Mouse (Mus musculus): Measurements from ENCODE around the gene Hist1h2ad. TPM values are rescaled to one million over a fixed set of nuclear protein-coding genes. Genes with fewer than 3 reads are reported as not detected.
"Not testable (repeated sequence)": the region's sequence is repeated elsewhere in the genome, so short reads cannot be mapped to it uniquely, and the experiment has no call there.

The Hist1h2ad gene
- polyA plus RNA-seq, 1 experiment from 2014 or later, result 4.6 TPM

DNA sequence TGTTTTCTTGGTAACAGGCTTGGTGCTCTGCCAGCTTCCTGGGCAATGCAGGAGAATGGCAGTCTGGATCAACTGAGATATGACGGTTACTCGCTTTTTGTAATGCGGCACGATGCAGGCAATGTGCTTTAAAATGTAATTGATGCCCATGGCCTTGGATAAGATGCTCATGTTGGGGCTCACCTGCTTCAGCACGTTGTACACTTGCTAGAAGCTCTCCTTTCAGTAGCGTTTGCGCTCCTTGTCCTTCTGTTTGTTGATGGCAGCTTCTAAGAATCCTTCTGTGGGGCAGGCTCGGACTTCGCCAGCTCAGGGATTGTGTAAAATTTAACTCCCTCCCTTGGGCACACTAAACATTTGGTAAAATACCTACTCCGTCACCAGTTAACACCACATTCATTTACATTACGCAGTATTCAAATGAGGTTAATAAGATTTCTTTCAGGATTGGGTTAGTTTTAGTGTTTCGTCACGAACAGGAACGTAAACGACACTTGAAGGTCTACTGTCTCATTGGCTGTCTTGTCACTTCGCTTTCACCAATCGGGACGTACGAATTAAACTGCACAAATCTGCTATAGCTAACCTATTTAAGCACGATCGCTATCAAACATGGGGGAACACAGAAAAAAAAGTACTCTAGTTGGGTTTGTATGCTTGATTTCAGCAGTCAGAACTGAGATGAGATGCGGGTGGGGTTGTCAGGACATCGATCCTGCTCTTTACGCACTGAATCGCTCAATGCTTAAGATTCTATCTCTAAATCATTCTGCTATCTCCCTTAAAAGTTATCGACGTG is 46.8 kb downstream of the Hist1h2ad start, which contains the start of gene Hist1h2be:
Hist1h2be (minus strand) TSS at position 392 of the 799 bp plus-strand sequence.
- under 1% methylated on average over 27 of the region's 27 CpGs for WGBS
- peak within 1 kb of the TSS; percentile 100 for H3K27ac ChIP-seq
- peak; percentile 87 for ATAC-seq (ENCODE audit: borderline replicate concordance, extremely low read depth, low FRiP score, low TSS enrichment)
- H3K36me3 ChIP-seq, result no peaks in the 10 kb centered on the region
- peak within 1 kb of the TSS; percentile 73 for H3K4me3 ChIP-seq
- H3K4me2 ChIP-seq, result peak within 1 kb of the TSS; percentile 89
- no peaks in the 10 kb centered on the region for H3K27me3 ChIP-seq
- no peaks in the 10 kb centered on the region for H3K9me3 ChIP-seq
- peaks cover 13% of the 10 kb centered on the region; the same call in 1 of the 2 replicates for H3K4me1 ChIP-seq
- peak within 1 kb of the TSS; percentile 99 for H3K9ac ChIP-seq

DNA sequence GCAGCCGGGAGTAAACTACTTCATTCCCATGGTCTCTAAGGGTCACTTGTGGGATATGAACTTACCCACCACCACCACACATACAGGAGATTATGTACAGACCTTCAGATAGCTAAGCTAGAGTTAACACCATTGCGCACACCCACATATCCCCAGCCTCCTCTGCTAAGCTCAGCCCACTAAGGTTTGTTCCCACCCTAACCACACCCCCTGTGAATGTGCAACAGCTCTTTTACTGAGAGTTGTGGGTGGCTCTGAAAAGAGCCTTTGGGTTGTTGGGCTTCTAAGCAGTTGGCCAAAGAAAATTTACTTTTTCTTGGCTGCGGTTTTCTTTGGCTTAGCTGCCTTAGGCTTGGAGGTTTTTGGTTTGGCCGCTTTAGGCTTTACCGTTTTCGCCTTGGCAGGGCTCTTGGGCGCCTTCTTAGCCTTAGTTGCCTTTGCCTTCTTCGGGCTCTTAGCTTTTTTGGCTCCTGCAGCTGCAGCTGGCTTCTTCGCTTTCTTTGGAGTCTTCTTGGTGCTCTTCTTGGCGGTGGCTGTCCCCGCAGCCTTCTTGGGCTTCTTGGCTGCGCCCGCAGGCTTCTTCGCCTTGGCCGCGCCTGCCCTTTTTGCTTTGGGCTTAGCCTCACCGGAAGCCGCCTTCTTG is 47.5 kb downstream of the Hist1h2ad start:
- under 1% methylated on average over 18 of the region's 18 CpGs for WGBS

DNA sequence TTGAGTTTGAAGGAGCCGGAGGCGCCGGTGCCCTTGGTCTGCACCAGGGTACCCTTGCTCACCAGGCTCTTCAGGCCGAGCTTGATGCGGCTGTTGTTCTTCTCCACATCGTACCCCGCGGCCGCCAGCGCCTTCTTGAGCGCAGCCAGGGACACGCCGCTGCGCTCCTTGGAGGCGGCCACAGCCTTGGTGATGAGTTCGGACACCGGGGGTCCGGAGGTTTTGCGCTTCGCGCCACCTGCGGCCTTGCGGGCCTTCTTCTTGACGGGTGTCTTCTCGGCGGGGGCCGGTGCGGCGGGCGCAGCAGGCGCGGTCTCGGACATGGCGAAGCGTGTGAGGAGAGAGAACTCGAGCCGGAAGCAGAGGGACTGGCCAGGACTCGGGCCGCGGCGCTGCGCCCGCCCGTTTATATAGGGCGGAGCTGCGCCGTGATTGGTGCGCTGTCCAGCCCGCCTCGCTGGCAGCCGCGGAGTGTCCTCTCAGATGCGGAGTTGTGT is 48.0 kb downstream of the Hist1h2ad start, which contains the start of gene Hist1h1e:
Hist1h1e (minus strand) TSS at position 384 of the 497 bp plus-strand sequence.
- Histone ChIP-seq H3K4me1 (peaks cover 13% of the 10 kb centered on the region; the same call in 1 of the 2 replicates), H3K4me3 (peak within 1 kb of the TSS; percentile 73), H3K9ac (peak within 1 kb of the TSS; percentile 99), H3K27ac (peak within 1 kb of the TSS; percentile 100), H3K4me2 (peak within 1 kb of the TSS; percentile 89)
- not testable (repeated sequence) for H3K27me3 ChIP-seq, H3K9me3 ChIP-seq, H3K36me3 ChIP-seq
- ATAC-seq (ENCODE audit: borderline replicate concordance, extremely low read depth, low FRiP score, low TSS enrichment), result peak; percentile 89
- WGBS, result under 1% methylated on average over 53 of the region's 53 CpGs

More for the DNA sequence above, 47.5 kb downstream of the Hist1h2ad start:
- Histone ChIP-seq H3K27me3 (no peaks in the 10 kb centered on the region), H3K27ac (peak overlapping the region; percentile 100), H3K4me3 (peak overlapping the region; percentile 73), H3K36me3 (no peaks in the 10 kb centered on the region), H3K9ac (peak overlapping the region; percentile 99), H3K4me2 (peak overlapping the region; percentile 89), H3K4me1 (peaks cover 13% of the 10 kb centered on the region; the same call in 1 of the 2 replicates), H3K9me3 (no peaks in the 10 kb centered on the region)
- peak; percentile 86 for ATAC-seq (ENCODE audit: borderline replicate concordance, extremely low read depth, low FRiP score, low TSS enrichment)

DNA sequence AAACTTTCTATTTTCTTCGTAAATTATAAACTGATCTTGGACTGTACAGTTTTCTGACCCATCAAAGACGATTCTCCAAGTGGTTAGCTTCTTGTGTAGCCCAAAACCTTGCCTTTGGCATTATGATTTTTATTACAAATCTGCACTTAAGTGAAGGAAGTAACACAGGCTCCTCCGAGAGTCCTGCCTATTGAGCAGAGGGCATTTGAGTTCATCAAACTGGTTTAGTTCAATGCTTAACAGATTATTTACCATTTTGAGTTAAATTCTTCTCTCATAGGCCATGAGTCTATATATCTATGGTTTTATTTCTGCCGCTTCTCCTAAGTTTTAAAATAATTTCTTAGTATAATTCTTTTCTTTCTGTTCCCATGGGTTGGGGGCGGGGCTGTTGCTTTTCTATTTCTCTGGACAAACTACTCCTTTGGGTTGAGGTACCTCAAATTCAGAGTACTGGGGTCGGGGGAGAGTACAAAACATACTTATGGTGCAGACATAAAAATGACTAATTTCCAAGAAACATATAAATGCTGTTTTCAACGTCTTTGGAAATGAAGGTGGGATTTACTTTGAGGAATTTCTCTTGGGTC is 48.8 kb downstream of the Hist1h2ad start:
- H3K27me3 ChIP-seq, result no peaks in the 10 kb centered on the region
- peaks cover 13% of the 10 kb centered on the region; the same call in 1 of the 2 replicates for H3K4me1 ChIP-seq
- peak overlapping the region; percentile 73 for H3K4me3 ChIP-seq
- peak overlapping the region; percentile 89 for H3K4me2 ChIP-seq
- ATAC-seq (ENCODE audit: borderline replicate concordance, extremely low read depth, low FRiP score, low TSS enrichment), result no peak
- no peaks in the 10 kb centered on the region for H3K36me3 ChIP-seq
- H3K9me3 ChIP-seq, result no peaks in the 10 kb centered on the region
- peak overlapping the region; percentile 100 for H3K27ac ChIP-seq
- WGBS, result 23% methylated on average over 7 of the region's 7 CpGs
- no peak overlapping the region for H3K9ac ChIP-seq

Small RNA genes lying within 50 kb of the gene (microRNA-seq; reads per million reads assigned to microRNA genes)
- gene Gm44297 (not detected), gene Gm44359 (not detected), gene Gm44394 (not detected)

Other genes starting within 250 kb of the Hist1h2ad start
- gene Zfp322a, start 205.2 kb upstream of the Hist1h2ad start, polyA plus RNA-seq (2015; fragmentation: Nextera tagmentation; extraction: Ambion mirVana), result 51.9 and 53.3 TPM in 2 replicates
- gene Abt1, start 150.5 kb upstream of the Hist1h2ad start, polyA plus RNA-seq (2015; fragmentation: Nextera tagmentation; extraction: Ambion mirVana), result 13.6 and 14.2 TPM in 2 replicates
- 0.14 and 0.26 TPM in 2 replicates for gene Btn1a1, start 108.5 kb upstream of the Hist1h2ad start, polyA plus RNA-seq (2015; fragmentation: Nextera tagmentation; extraction: Ambion mirVana)
- gene Btn2a2, start 85.5 kb upstream of the Hist1h2ad start, polyA plus RNA-seq (2015; fragmentation: Nextera tagmentation; extraction: Ambion mirVana), result 0.16 and 0.21 TPM in 2 replicates
- 6.9 and 8.1 TPM in 2 replicates for gene Hist1h4h, start 43.3 kb upstream of the Hist1h2ad start, polyA plus RNA-seq (2015; fragmentation: Nextera tagmentation; extraction: Ambion mirVana)
- gene Hist1h2af, start 40.5 kb upstream of the Hist1h2ad start, polyA plus RNA-seq (2015; fragmentation: Nextera tagmentation; extraction: Ambion mirVana), result 6.2 and 8.4 TPM in 2 replicates
- gene Hist1h3g, start 39.0 kb upstream of the Hist1h2ad start, polyA plus RNA-seq (2015; fragmentation: Nextera tagmentation; extraction: Ambion mirVana), result 9.5 and 10.8 TPM in 2 replicates
- 1.4 TPM in 2 replicates for gene Hist1h2bh, start 31.0 kb upstream of the Hist1h2ad start, polyA plus RNA-seq (2015; fragmentation: Nextera tagmentation; extraction: Ambion mirVana)
- 0.75 and 1.5 TPM in 2 replicates for gene Hist1h3f, start 30.3 kb upstream of the Hist1h2ad start, polyA plus RNA-seq (2015; fragmentation: Nextera tagmentation; extraction: Ambion mirVana)
- 1.7 and 2.1 TPM in 2 replicates for gene Hist1h4f, start 22.7 kb upstream of the Hist1h2ad start, polyA plus RNA-seq (2015; fragmentation: Nextera tagmentation; extraction: Ambion mirVana)
- gene Hist1h1d, start 21.1 kb upstream of the Hist1h2ad start, polyA plus RNA-seq (2015; fragmentation: Nextera tagmentation; extraction: Ambion mirVana), result 0.78 and 0.86 TPM in 2 replicates
- 7.1 and 7.9 TPM in 2 replicates for gene Hist1h3e, start 12.0 kb upstream of the Hist1h2ad start, polyA plus RNA-seq (2015; fragmentation: Nextera tagmentation; extraction: Ambion mirVana)
- gene Hist1h2ae, start 3.2 kb upstream of the Hist1h2ad start, polyA plus RNA-seq (2015; fragmentation: Nextera tagmentation; extraction: Ambion mirVana), result 143 and 164 TPM in 2 replicates
- 14.5 and 17.7 TPM in 2 replicates for gene Hist1h2bg, start 3.0 kb upstream of the Hist1h2ad start, polyA plus RNA-seq (2015; fragmentation: Nextera tagmentation; extraction: Ambion mirVana)
- 10.1 and 10.2 TPM in 2 replicates for gene Hist1h2bf, start 185 bp upstream of the Hist1h2ad start, polyA plus RNA-seq (2015; fragmentation: Nextera tagmentation; extraction: Ambion mirVana)
- 9.4 and 10.2 TPM in 2 replicates for gene Hist1h3d, start 1.4 kb downstream of the Hist1h2ad start, polyA plus RNA-seq (2015; fragmentation: Nextera tagmentation; extraction: Ambion mirVana)
- gene Hist1h4d, start 7.2 kb downstream of the Hist1h2ad start, polyA plus RNA-seq (2015; fragmentation: Nextera tagmentation; extraction: Ambion mirVana), result 160 and 177 TPM in 2 replicates
- gene Hist1h2be, start 46.7 kb downstream of the Hist1h2ad start, polyA plus RNA-seq (2015; fragmentation: Nextera tagmentation; extraction: Ambion mirVana), result 2.5 and 3.6 TPM in 2 replicates
- gene Hist1h1e, start 48.2 kb downstream of the Hist1h2ad start, polyA plus RNA-seq (2015; fragmentation: Nextera tagmentation; extraction: Ambion mirVana), result 28.3 and 28.5 TPM in 2 replicates
- 1.6 and 1.8 TPM in 2 replicates for gene Hist1h2ac, start 109.6 kb downstream of the Hist1h2ad start, polyA plus RNA-seq (2015; fragmentation: Nextera tagmentation; extraction: Ambion mirVana)
- 60.8 and 63.6 TPM in 2 replicates for gene Hist1h2bc, start 109.8 kb downstream of the Hist1h2ad start, polyA plus RNA-seq (2015; fragmentation: Nextera tagmentation; extraction: Ambion mirVana)
- 0.22 and 0.35 TPM in 2 replicates for gene Hist1h1t, start 121.4 kb downstream of the Hist1h2ad start, polyA plus RNA-seq (2015; fragmentation: Nextera tagmentation; extraction: Ambion mirVana)
- 8.2 and 9.4 TPM in 2 replicates for gene Hist1h4c, start 124.1 kb downstream of the Hist1h2ad start, polyA plus RNA-seq (2015; fragmentation: Nextera tagmentation; extraction: Ambion mirVana)
- gene Hfe, start 136.5 kb downstream of the Hist1h2ad start, polyA plus RNA-seq (2015; fragmentation: Nextera tagmentation; extraction: Ambion mirVana), result 8.6 and 10.8 TPM in 2 replicates
- 36.2 and 37.0 TPM in 2 replicates for gene Hist1h1c, start 164.4 kb downstream of the Hist1h2ad start, polyA plus RNA-seq (2015; fragmentation: Nextera tagmentation; extraction: Ambion mirVana)
- 12.0 and 13.7 TPM in 2 replicates for gene Hist1h3c, start 171.2 kb downstream of the Hist1h2ad start, polyA plus RNA-seq (2015; fragmentation: Nextera tagmentation; extraction: Ambion mirVana)
- 3.2 and 4.1 TPM in 2 replicates for gene Hist1h2bb, start 172.4 kb downstream of the Hist1h2ad start, polyA plus RNA-seq (2015; fragmentation: Nextera tagmentation; extraction: Ambion mirVana)
- gene Hist1h2ab, start 176.7 kb downstream of the Hist1h2ad start, polyA plus RNA-seq (2015; fragmentation: Nextera tagmentation; extraction: Ambion mirVana), result 74.3 and 83.5 TPM in 2 replicates
- gene Hist1h3b, start 177.9 kb downstream of the Hist1h2ad start, polyA plus RNA-seq (2015; fragmentation: Nextera tagmentation; extraction: Ambion mirVana), result 12.0 and 18.6 TPM in 2 replicates
- 5.8 and 7.5 TPM in 2 replicates for gene Hist1h4b, start 182.6 kb downstream of the Hist1h2ad start, polyA plus RNA-seq (2015; fragmentation: Nextera tagmentation; extraction: Ambion mirVana)
- 0.69 TPM in 1 of 2 replicates, not detected in the other for gene Hist1h4a, start 186.8 kb downstream of the Hist1h2ad start, polyA plus RNA-seq (2015; fragmentation: Nextera tagmentation; extraction: Ambion mirVana)
- gene Hist1h3a, start 188.0 kb downstream of the Hist1h2ad start, polyA plus RNA-seq (2015; fragmentation: Nextera tagmentation; extraction: Ambion mirVana), result 8.3 and 8.5 TPM in 2 replicates
- 3.3 and 3.9 TPM in 2 replicates for gene Hist1h1a, start 189.3 kb downstream of the Hist1h2ad start, polyA plus RNA-seq (2015; fragmentation: Nextera tagmentation; extraction: Ambion mirVana)
- gene Trim38, start 195.5 kb downstream of the Hist1h2ad start, polyA plus RNA-seq (2015; fragmentation: Nextera tagmentation; extraction: Ambion mirVana), result not detected in 2 replicates
- gene Slc17a2, start 232.6 kb downstream of the Hist1h2ad start, polyA plus RNA-seq (2015; fragmentation: Nextera tagmentation; extraction: Ambion mirVana), result not detected in 2 replicates